Mouse (Mus musculus): Measurements from ENCODE around the gene Itfg1. TPM values are rescaled to one million over a fixed set of nuclear protein-coding genes. Genes with fewer than 3 reads are reported as not detected.
A peak's percentile ranks its signal among the peaks of the same experiment; 100 is the strongest.

Gene Itfg1
- polyA plus RNA-seq, 1 experiment from 2014 or later, result 99.5 TPM

DNA sequence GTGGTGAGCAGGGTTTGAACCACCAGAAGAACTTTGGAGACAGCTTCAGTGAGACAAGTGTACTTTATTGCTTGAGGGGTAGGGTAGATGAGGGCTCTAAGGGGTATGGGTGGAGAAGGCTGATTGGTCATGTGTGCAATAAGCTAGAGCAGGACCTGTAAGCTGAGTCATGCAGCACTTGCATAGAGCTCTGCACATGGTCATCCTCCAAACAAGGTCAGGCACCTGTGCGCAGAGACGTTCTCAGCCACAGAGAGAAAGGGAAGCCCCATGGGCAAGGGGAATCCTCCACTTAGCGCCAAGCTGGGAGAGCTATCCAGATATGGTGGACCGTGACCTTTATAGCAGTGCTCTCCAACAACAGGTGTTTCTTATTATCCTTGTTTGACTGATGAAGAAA, 124.0 kb downstream of the Itfg1 start:
- Histone ChIP-seq H3K4me1 (no peaks in the 10 kb centered on the region), H3K9ac (no peak overlapping the region), H3K9me3 (no peaks in the 10 kb centered on the region), H3K4me3 (replicated peaks) (no peak overlapping the region), H3K27me3 (no peaks in the 10 kb centered on the region), H3K27ac (no peak overlapping the region), H3K4me2 (no peak overlapping the region), H3K36me3 (replicated peaks) (peaks cover 5% of the 10 kb centered on the region; the same call in 1 of the 2 replicates)
- WGBS, result 93% methylated on average over 4 of the region's 4 CpGs
- ATAC-seq (ENCODE audit: low FRiP score), result no peak

- Histone ChIP-seq H3K27me3 (peaks cover 10% of the 10 kb centered on the region; the same call in 1 of the 2 replicates), H3K4me3 (replicated peaks) (no peak overlapping the region), H3K4me1 (no peaks in the 10 kb centered on the region), H3K36me3 (replicated peaks) (no peaks in the 10 kb centered on the region), H3K4me2 (no peak overlapping the region), H3K27ac (no peak overlapping the region), H3K9me3 (no peaks in the 10 kb centered on the region), H3K9ac (no peak overlapping the region)
- WGBS, result 80% methylated on average over 2 of the region's 2 CpGs
- ATAC-seq (ENCODE audit: low FRiP score), result no peak
Observed at GRCm38 (mm10) chr8:85706988-85707387, 133.7 kb downstream of the Itfg1 start.

DNA sequence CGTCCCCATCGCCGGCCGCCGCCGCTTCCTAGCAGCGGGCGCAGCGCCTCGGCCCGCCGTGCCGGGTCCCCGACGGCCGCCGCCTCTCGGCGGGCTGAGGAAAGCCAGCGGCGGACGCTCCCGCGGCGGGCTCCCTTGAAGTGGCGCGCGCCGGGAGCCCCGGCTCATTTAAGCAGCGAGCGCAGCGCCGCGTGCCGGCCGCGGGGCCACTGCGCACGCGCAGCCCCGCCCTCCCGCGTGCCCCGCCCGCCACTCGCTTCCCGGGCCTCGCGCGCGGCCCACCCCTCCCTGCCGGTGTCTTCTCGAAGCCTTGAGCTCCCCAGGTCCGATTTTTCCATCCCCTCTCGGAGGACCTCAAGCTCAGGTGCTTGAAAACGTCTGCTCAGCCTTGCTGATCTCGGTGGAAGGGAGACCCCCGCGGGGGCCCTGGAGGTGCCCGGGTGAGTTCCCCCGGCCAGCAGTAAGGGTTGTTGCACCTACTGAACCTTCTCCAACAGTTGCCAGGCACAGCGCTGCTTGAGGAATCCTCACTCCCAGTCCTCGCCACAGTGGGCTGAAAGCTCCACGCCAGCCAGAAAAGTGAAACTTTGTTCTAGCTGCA, 139.9 kb downstream of the Itfg1 start, which contains the start of gene Neto2:
TSS of gene Neto2 (minus strand) at position 174 of the 601 bp plus-strand sequence.
- Histone ChIP-seq H3K27ac (peak within 1 kb of the TSS; percentile 97), H3K4me2 (peak within 1 kb of the TSS; percentile 64), H3K36me3 (replicated peaks) (no peaks in the 10 kb centered on the region), H3K9me3 (no peaks in the 10 kb centered on the region), H3K27me3 (peaks cover 13% of the 10 kb centered on the region; the same call in 1 of the 2 replicates), H3K9ac (peak within 1 kb of the TSS; percentile 88), H3K4me1 (peaks cover 5% of the 10 kb centered on the region; the same call in 1 of the 2 replicates), H3K4me3 (replicated peaks) (peak within 1 kb of the TSS; percentile 75)
- 7% methylated on average over 45 of the region's 65 CpGs for WGBS
- ATAC-seq (ENCODE audit: low FRiP score), result peak; percentile 90

GRCm38 (mm10) chr8:85700101-85700750, 140.5 kb downstream of the Itfg1 start:
- Histone ChIP-seq H3K4me3 (replicated peaks) (peak overlapping the region; percentile 75), H3K36me3 (replicated peaks) (no peaks in the 10 kb centered on the region), H3K9ac (peak overlapping the region; percentile 88), H3K4me1 (peaks cover 5% of the 10 kb centered on the region; the same call in 1 of the 2 replicates), H3K4me2 (peak overlapping the region; percentile 64), H3K27me3 (peaks cover 13% of the 10 kb centered on the region; the same call in 1 of the 2 replicates), H3K27ac (peak overlapping the region; percentile 97), H3K9me3 (no peaks in the 10 kb centered on the region)
- 1% methylated on average over 84 of the region's 84 CpGs for whole genome bisulfite sequencing
- ATAC-seq (ENCODE audit: low FRiP score), result peak; percentile 96

DNA sequence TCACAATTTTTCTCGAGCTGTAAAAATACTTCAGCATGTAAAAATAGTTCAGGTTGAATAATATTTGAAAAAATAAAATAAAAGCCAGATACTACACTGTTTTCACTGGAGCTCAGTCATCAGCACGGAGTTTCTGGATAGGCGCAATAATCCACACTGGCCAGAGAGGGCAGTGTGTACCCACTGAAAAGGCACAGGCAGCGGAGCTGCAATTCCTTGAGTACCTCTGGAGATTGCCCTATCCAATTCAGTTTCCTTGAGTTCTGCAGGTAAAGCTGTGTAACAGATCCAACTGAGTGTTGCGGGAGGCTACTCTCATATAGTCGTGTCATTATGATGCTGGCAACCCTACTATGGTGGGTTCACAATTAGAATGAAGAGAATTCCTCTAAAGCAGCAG, 141.7 kb downstream of the Itfg1 start:
- Histone ChIP-seq H3K4me3 (replicated peaks) (peak overlapping the region; percentile 26), H3K4me2 (peak overlapping the region; percentile 48), H3K27me3 (peaks cover 13% of the 10 kb centered on the region; the same call in 1 of the 2 replicates), H3K36me3 (replicated peaks) (no peaks in the 10 kb centered on the region), H3K27ac (no peak overlapping the region), H3K9ac (no peak overlapping the region), H3K4me1 (peaks cover 5% of the 10 kb centered on the region; the same call in 1 of the 2 replicates), H3K9me3 (no peaks in the 10 kb centered on the region)
- under 1% methylated on average over 6 of the region's 6 CpGs for WGBS
- ATAC-seq (ENCODE audit: low FRiP score), result peak; percentile 41; the same call in 1 of the 2 replicates

Small RNA genes lying within 50 kb of the gene (microRNA-seq; reads per million reads assigned to microRNA genes)
- gene Mir8109, result not detected

Other genes starting within 250 kb of the Itfg1 start
- 41.1 and 42.3 TPM in 2 replicates for gene Neto2, start 140.0 kb downstream of the Itfg1 start, polyA plus RNA-seq (2016; fragmentation: Nextera tagmentation; extraction: Ambion mirVana)
- gene Phkb, start within 50 bp of the Itfg1 start, polyA plus RNA-seq (2016; fragmentation: Nextera tagmentation; extraction: Ambion mirVana), result 39.9 and 47.5 TPM in 2 replicates

All from forebrain, embryonic 12.5 days (tissue).